Mouse (Mus musculus) liver, postnatal 0 days (tissue): ENCODE measurements around the gene Obox8.
A peak's percentile ranks its signal among the peaks of the same experiment; 100 is the strongest.

Experiments used
- CTCF ChIP-seq: sonication (generic); IDR thresholded peaks from 2 replicates; pipeline ENCODE4 v1.5.1; 2016; ENCODE audit warnings: antibody characterized with exemption, low read depth
- EP300 ChIP-seq: IDR thresholded peaks from 2 replicates; pipeline ENCODE4 v1.6.1; 2016; ENCODE audit warnings: antibody characterized with exemption, low read depth, mild to moderate bottlenecking

DNA sequence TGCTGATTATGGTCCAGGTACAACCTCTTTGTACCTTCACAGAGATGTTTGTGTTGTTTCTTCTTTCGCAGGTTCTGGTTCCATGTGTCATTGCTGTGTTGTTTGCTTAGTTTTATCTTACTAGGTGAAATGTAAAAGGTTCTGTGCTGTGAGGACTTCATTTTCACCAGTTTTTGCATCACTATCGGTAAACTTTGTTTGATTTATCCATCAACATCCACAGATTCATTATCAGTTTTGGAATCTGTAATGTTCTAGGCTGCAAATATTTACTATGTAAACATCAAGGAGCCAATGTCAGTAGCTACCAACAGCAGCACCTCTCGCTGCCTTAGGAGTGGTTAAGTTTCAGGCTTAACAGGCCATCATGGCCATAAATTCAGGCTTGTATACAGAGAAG, 24.7 kb downstream of the Obox8 start:
- TF ChIP-seq CTCF, result no peak
- TF ChIP-seq EP300, result peak; percentile 15; the same call in 1 of the 2 replicates
